In the genomic region with DNA sequence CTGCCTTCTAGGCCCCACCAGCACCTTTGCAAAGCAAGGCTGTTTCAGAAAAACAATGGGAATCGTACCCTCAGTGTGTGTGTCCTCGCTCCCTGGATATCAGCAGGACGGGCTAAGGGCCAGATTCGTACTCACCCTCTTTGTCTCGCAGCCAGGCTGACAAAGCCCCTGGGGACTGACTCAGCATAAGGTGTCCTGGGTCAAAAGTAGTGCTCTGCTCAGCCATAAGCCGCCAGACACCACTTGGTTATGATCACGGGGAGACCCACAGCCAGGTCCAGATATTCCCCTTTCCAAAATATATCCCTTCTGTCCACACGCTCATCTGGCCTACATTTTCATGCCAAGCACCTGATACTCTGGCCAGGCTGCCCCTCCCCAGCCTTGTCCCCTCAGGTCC, we compare ENCODE assay signal across 16 mouse cellular contexts. TPM values are rescaled to one million over a fixed set of nuclear protein-coding genes. Genes with fewer than 3 reads are reported as not detected.
DNase-seq lines count a peak whose midpoint lies in the region; ATAC-seq and TF ChIP-seq lines count a peak whose summit lies in the region.
"Had no signal": no experiment of that assay in that cellular context is flagged by ENCODE, and none has a peak within 500 bp of the region (broad histone marks: within the 10 kb centered on the region; RNA-seq: fewer than 3 reads in every experiment).

No protein-coding gene starts in this region.

- no peak for TF ChIP-seq CTCF in midbrain, postnatal 0 days (IDR thresholded peaks at IDR 0.05)
- TF ChIP-seq CTCF in left cerebral cortex, adult 2 months (IDR thresholded peaks at IDR 0.05), result no peak

- no peaks in the 10 kb centered on the region for H3K9me3 ChIP-seq in midbrain, embryonic 14.5 days (ENCODE audit: control insufficient read depth, low read length)
- H3K9me3 ChIP-seq in midbrain, postnatal 0 days (ENCODE audit: low read length), result no peaks in the 10 kb centered on the region
- H3K9me3 ChIP-seq in neural tube, embryonic 14.5 days (ENCODE audit: control insufficient read depth, low read length), result no peaks in the 10 kb centered on the region
- H3K9me3 ChIP-seq: hindbrain, embryonic 15.5 days; kidney, embryonic 15.5 days had no signal

- H3K4me1 ChIP-seq in midbrain, embryonic 14.5 days (ENCODE audit: control insufficient read depth, insufficient read depth, low read length), result 0 out of 2 replicates have a peak, but pooled peaks cover 6% of the 10 kb centered on the region
- no peaks in the 10 kb centered on the region for H3K4me1 ChIP-seq in midbrain, postnatal 0 days (ENCODE audit: insufficient read depth, low read length)
- H3K4me1 ChIP-seq in neural tube, embryonic 14.5 days (ENCODE audit: control insufficient read depth, insufficient read depth, low read length), result peaks cover 3% of the 10 kb centered on the region; the same call in 1 of the 2 replicates
- H3K4me1 ChIP-seq: kidney, embryonic 15.5 days had no signal

- H3K27ac ChIP-seq in midbrain, embryonic 14.5 days (replicated peaks; ENCODE audit: low read depth, low read length), result no peak overlapping the region
- H3K27ac ChIP-seq in midbrain, postnatal 0 days (ENCODE audit: low read depth, low read length), result no peak overlapping the region
- H3K27ac ChIP-seq in neural tube, embryonic 14.5 days (ENCODE audit: low read depth, low read length), result 0 out of 2 replicates have a peak overlapping the region, but pooled peaks have one; percentile 0
- no peak overlapping the region for H3K27ac ChIP-seq in left cerebral cortex, adult 2 months
- H3K27ac ChIP-seq: hindbrain, embryonic 15.5 days; kidney, embryonic 15.5 days had no signal

- H3K4me2 ChIP-seq in midbrain, embryonic 14.5 days (ENCODE audit: low read length), result no peak overlapping the region
- no peak overlapping the region for H3K4me2 ChIP-seq in midbrain, postnatal 0 days (ENCODE audit: low read depth, low read length, poor library complexity, severe bottlenecking)
- H3K4me2 ChIP-seq in neural tube, embryonic 14.5 days (ENCODE audit: low read depth, low read length), result no peak overlapping the region
- H3K4me2 ChIP-seq: hindbrain, embryonic 15.5 days; kidney, embryonic 15.5 days had no signal

- DNase-seq in gastrocnemius, adult 18-20 months (ENCODE audit: low spot score), result peak; percentile 19
- DNase-seq in gastrocnemius, postnatal 14 days, result no peak
- peak; percentile 19 for DNase-seq in midbrain, embryonic 14.5 days
- no peak for DNase-seq in midbrain, postnatal 0 days (ENCODE audit: low spot score)
- DNase-seq in cerebellum, adult 9-11 months, result peak; percentile 69
- DNase-seq in kidney, postnatal 14 days, result no peak
- DNase-seq in left cerebral cortex, adult 2 months (ENCODE audit: extremely low spot score in 1 of 2, low spot score in 2 of 2), result no peak
- DNase-seq: gastrocnemius, postnatal 25 days; liver; lung, postnatal 10 days; thymus, postnatal 36 days had no signal

- no peak overlapping the region for H3K4me3 ChIP-seq in midbrain, embryonic 14.5 days (replicated peaks; ENCODE audit: low read depth, low read length)
- H3K4me3 ChIP-seq in midbrain, postnatal 0 days (ENCODE audit: low read depth, low read length), result no peak overlapping the region
- H3K4me3 ChIP-seq in neural tube, embryonic 14.5 days (ENCODE audit: low read depth, low read length), result no peak overlapping the region
- no peak overlapping the region for H3K4me3 ChIP-seq in left cerebral cortex, adult 2 months
- H3K4me3 ChIP-seq: erythroblast, embryonic 14.5 days; hindbrain, embryonic 15.5 days; kidney, embryonic 15.5 days had no signal

- WGBS in midbrain, embryonic 14.5 days, result 55% methylated on average over 8 of the region's 8 CpGs
- WGBS in midbrain, postnatal 0 days, result 62% methylated on average over 8 of the region's 8 CpGs
- 53% methylated on average over 8 of the region's 8 CpGs for WGBS in neural tube, embryonic 14.5 days

- intact Hi-C loops in gastrocnemius, postnatal 14 days (cut with DNase I; ENCODE audit: low total_unique reads), result no loop called here
- intact Hi-C loops in left cerebral cortex, adult 2 months (cut with DNase I), result no loop called here

- no peak for ATAC-seq in midbrain, embryonic 14.5 days (ENCODE audit: low FRiP score, low TSS enrichment)
- ATAC-seq in midbrain, postnatal 0 days (ENCODE audit: low FRiP score), result no peak
- ATAC-seq in neural tube, embryonic 14.5 days (ENCODE audit: low read depth), result no peak

- H3K27me3 ChIP-seq in midbrain, embryonic 14.5 days (ENCODE audit: control insufficient read depth, insufficient read depth, low read length), result no peaks in the 10 kb centered on the region
- no peaks in the 10 kb centered on the region for H3K27me3 ChIP-seq in midbrain, postnatal 0 days (ENCODE audit: insufficient read depth, low read length)
- no peaks in the 10 kb centered on the region for H3K27me3 ChIP-seq in neural tube, embryonic 14.5 days (ENCODE audit: control insufficient read depth, insufficient read depth, low read length)
- H3K27me3 ChIP-seq: hindbrain, embryonic 15.5 days; kidney, embryonic 15.5 days had no signal

- peaks cover 9% of the 10 kb centered on the region for H3K36me3 ChIP-seq in midbrain, embryonic 14.5 days (ENCODE audit: control insufficient read depth, insufficient read depth, low read length)
- H3K36me3 ChIP-seq in midbrain, postnatal 0 days (ENCODE audit: insufficient read depth, low read length), result peaks cover 11% of the 10 kb centered on the region
- 0 out of 2 replicates have a peak, but pooled peaks cover 1% of the 10 kb centered on the region for H3K36me3 ChIP-seq in neural tube, embryonic 14.5 days (ENCODE audit: control insufficient read depth, insufficient read depth, low read length)
- H3K36me3 ChIP-seq: kidney, embryonic 15.5 days had no signal

- H3K9ac ChIP-seq in midbrain, embryonic 14.5 days (replicated peaks; ENCODE audit: low read length), result no peak overlapping the region
- H3K9ac ChIP-seq in midbrain, postnatal 0 days (replicated peaks; ENCODE audit: low read length, poor library complexity, severe bottlenecking), result no peak overlapping the region
- H3K9ac ChIP-seq in neural tube, embryonic 14.5 days (replicated peaks; ENCODE audit: low read depth, low read length), result no peak overlapping the region
- H3K9ac ChIP-seq: hindbrain, embryonic 15.5 days; kidney, embryonic 15.5 days had no signal

RNA-seq across cellular contexts. Expression of gene Ccdc92, which starts 18.8 kb away (rescaled TPM):
- under 1 TPM; 0.30 to 0.45 TPM for total RNA-seq in gastrocnemius, adult 18-20 months (2021)
- total RNA-seq in gastrocnemius, postnatal 14 days (2021), result under 1 TPM; 0.24 to 0.80 TPM
- 38.7 and 40.2 TPM in 2 replicates for polyA plus RNA-seq in midbrain, embryonic 14.5 days (2014; fragmentation: Nextera tagmentation; extraction: Ambion mirVana)
- total RNA-seq in midbrain, postnatal 0 days (2014; rRNA removed), result 37.1 and 39.9 TPM in 2 replicates
- 50.4 and 57.8 TPM in 2 replicates for polyA plus RNA-seq in midbrain, postnatal 0 days (2015; fragmentation: Nextera tagmentation; extraction: Ambion mirVana)
- 49.0 and 59.0 TPM in 2 replicates for polyA plus RNA-seq in neural tube, embryonic 14.5 days (2014; fragmentation: Nextera tagmentation; extraction: Ambion mirVana)
- total RNA-seq in left cerebral cortex, adult 2 months (2021), result 10 to 100 TPM; 80.9 to 86.3 TPM
- total RNA-seq: common myeloid progenitor, adult 5-6 weeks had no signal

RNA-seq across cellular contexts. Expression of gene Zfp664, which starts 19.1 kb away (rescaled TPM):
- 10 to 100 TPM; 15.9 to 22.7 TPM for total RNA-seq in gastrocnemius, adult 18-20 months (2021)
- 10 to 100 TPM; 19.6 to 20.8 TPM for total RNA-seq in gastrocnemius, postnatal 14 days (2021)
- 87.3 and 107 TPM in 2 replicates for polyA plus RNA-seq in midbrain, embryonic 14.5 days (2014; fragmentation: Nextera tagmentation; extraction: Ambion mirVana)
- total RNA-seq in midbrain, postnatal 0 days (2014; rRNA removed), result 29.2 and 44.4 TPM in 2 replicates
- polyA plus RNA-seq in midbrain, postnatal 0 days (2015; fragmentation: Nextera tagmentation; extraction: Ambion mirVana), result 50.0 and 50.2 TPM in 2 replicates
- polyA plus RNA-seq in neural tube, embryonic 14.5 days (2014; fragmentation: Nextera tagmentation; extraction: Ambion mirVana), result 88.3 and 97.2 TPM in 2 replicates
- total RNA-seq in left cerebral cortex, adult 2 months (2021), result 10 to 100 TPM; 68.4 to 77.1 TPM

Comparison
In these comparisons a context has a peak if more than half of its experiments do, and no peak if none do; other contexts are left out.
1. DNase-seq: peak in gastrocnemius, adult 18-20 months (single experiment), midbrain, embryonic 14.5 days (single experiment) and cerebellum, adult 9-11 months (single experiment); none in gastrocnemius, postnatal 14 days (single experiment), midbrain, postnatal 0 days (single experiment), kidney, postnatal 14 days (single experiment) and left cerebral cortex, adult 2 months (0 of 2).
2. RNA of gene Ccdc92, which starts 18.8 kb away (total RNA-seq): 80.9 to 86.3 TPM in left cerebral cortex, adult 2 months and 37.1 to 39.9 TPM in midbrain, postnatal 0 days; 0.24 to 0.80 TPM in gastrocnemius, postnatal 14 days and 0.30 to 0.45 TPM in gastrocnemius, adult 18-20 months; every median in the first group is over 10 times any median in the second.